Mouse (Mus musculus): ENCODE results near the gene Sox8.
A peak's percentile ranks its signal among the peaks of the same experiment; 100 is the strongest.

The Sox8 gene

GRCm38 (mm10) chr17:25579332-25580047 is 9.0 kb upstream of the Sox8 start:
- DNase-seq, result no peak

GRCm38 (mm10) chr17:25578920-25579319 is 8.4 kb upstream of the Sox8 start, which contains the start of gene Lmf1:
Gene Lmf1, plus strand, starts transcription at chr17:25579085.
- DNase-seq, result peak; percentile 97 to 98

- no peak for DNase-seq
These were observed 7.2 kb upstream of the Sox8 start for GRCm38 (mm10) chr17:25577702-25578101.

GRCm38 (mm10) chr17:25577263-25577662 is 6.8 kb upstream of the Sox8 start:
- DNase-seq, result no peak

- no peak for DNase-seq
These were observed 5.5 kb upstream of the Sox8 start for GRCm38 (mm10) chr17:25576034-25576433.

GRCm38 (mm10) chr17:25575208-25575971 is 4.9 kb upstream of the Sox8 start:
- DNase-seq, result no peak

GRCm38 (mm10) chr17:25571453-25571820 is 951 bp upstream of the Sox8 start:
- no peak for DNase-seq

GRCm38 (mm10) chr17:25569833-25570647 is 446 bp downstream of the Sox8 start:
- DNase-seq, result no peak

- DNase-seq, result no peak
These were observed 1.6 kb downstream of the Sox8 start for GRCm38 (mm10) chr17:25568880-25569279.

- no peak for DNase-seq
These were observed 2.3 kb downstream of the Sox8 start for GRCm38 (mm10) chr17:25568206-25568605.

- DNase-seq, result peak in 1 of 2 experiments; percentile 15
These were observed 2.7 kb downstream of the Sox8 start for GRCm38 (mm10) chr17:25567745-25568144.

GRCm38 (mm10) chr17:25567261-25567660 is 3.2 kb downstream of the Sox8 start:
- DNase-seq, result no peak

- no peak for DNase-seq
These were observed 4.5 kb downstream of the Sox8 start for GRCm38 (mm10) chr17:25565860-25566600.

GRCm38 (mm10) chr17:25565244-25565643 is 5.2 kb downstream of the Sox8 start:
- DNase-seq, result no peak

GRCm38 (mm10) chr17:25564481-25564880 is 6.0 kb downstream of the Sox8 start:
- DNase-seq, result no peak

- DNase-seq, result no peak
These were observed 9.1 kb downstream of the Sox8 start for GRCm38 (mm10) chr17:25561223-25562028.

- DNase-seq, result no peak
These were observed 9.8 kb downstream of the Sox8 start for GRCm38 (mm10) chr17:25560554-25561222.

GRCm38 (mm10) chr17:25559634-25560033 is 10.9 kb downstream of the Sox8 start:
- no peak for DNase-seq

GRCm38 (mm10) chr17:25556630-25557354 is 13.7 kb downstream of the Sox8 start:
- DNase-seq, result no peak
